Mouse (Mus musculus) kidney, adult 18-20 months (tissue): ENCODE data around the gene Pgm1.

Source experiments
- DNase-seq: peaks from one replicate; pipeline ENCODE4 v3.0.0; 2021

The Pgm1 gene

GRCm38 (mm10) chr4:99958084-99958815 is 29.0 kb downstream of the Pgm1 start:
- DNase-seq = no peak

DNA sequence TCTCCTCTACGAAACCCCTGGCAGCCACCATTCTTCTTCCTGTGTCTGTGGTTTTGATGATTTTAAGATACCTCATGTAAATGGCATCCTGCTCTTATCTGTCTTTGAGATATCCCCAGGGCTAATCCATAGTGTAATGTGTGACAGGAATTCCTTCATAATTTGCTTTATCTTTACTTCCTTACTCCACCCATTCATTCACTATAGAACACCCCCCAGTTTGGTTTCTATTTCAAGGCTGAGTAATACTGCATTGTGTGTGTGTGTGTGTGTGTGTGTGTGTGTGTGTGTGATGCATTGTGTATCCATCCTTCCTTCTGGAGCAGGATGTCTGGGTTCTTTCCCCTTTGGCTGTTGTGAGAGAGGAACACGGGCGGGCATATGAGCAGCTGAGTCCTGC is 30.1 kb downstream of the Pgm1 start:
- no peak for DNase-seq

DNA sequence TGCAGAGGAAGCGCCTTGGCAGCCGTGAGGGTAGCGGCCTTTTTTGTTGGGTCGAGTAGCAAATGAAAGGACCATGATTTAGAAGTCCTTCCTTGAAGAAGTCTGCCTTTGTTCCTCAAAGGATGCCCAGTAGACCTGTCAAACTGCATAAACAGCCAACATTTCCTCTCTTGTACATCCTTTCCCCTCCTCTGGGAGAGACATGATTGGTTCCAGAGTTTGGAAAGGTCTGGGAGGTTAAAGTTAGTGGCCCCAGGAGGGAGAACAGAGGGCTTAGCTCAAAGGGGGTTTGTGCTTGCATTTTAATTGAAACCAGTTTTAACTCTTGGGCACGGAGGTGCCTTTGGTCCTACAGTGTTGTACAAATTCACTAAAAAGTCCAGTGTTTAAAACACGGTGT is 37.3 kb downstream of the Pgm1 start:
- DNase-seq = no peak

DNA sequence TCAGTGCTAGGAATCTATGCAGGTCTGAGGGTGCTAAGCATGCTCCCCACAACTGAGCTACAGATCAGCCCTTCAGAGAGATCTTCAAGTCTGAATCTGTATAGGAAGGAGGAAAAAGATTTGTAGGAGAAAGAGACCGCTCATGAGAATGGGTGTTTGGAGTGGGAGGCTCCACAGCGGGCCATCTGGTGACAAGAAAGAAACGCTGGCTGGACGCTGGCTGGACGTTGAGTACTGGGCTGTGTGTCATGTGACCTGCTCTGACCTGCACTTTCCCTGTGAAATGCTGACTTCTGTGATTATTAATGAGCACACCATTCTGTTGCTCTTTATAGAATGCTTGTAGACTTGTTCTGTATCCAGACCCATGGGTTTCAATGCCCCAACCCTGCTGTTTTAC is 40.1 kb downstream of the Pgm1 start:
- DNase-seq = peak; percentile 43

DNA sequence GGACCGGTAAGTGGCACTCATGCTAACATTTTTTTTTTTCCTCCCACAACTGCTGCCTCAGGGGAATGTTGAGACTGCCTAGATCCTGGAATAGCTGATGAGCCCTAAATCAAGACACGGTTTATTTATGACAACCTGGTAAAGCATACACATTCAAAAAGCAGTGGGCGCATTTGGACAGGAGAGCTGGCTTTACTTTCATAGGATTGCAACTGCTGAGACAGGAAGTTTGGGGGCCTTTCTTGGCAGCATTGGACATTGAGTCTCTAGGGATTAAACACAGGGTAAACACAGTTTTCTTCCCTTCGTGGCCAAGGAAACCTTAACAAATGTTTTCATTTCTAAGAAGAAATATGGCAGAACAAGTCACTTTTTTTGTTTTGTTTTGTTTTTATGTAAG is 40.9 kb downstream of the Pgm1 start:
- DNase-seq = no peak

- no peak for DNase-seq
These were observed 43.7 kb downstream of the Pgm1 start for GRCm38 (mm10) chr4:99972886-99973285.

DNA sequence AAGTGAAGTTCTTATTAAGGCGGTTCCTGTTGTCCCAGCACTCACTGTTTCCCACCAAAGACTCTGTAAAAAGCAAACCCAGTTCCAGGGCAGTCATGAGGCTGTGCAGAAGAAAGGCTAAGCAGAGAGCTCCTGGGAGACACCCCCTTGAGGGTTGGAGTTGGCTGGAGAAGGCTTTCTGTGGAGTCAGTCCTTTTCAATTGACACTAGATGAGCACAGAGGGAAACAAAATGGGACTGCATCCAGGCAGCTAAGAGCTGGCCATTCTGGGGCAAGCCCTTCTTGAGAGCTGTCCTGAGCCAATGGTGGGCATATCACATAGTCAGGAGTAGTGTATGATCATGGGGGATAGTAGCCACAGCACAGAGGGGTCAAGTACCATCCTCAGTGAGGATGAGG is 44.7 kb downstream of the Pgm1 start:
- DNase-seq = no peak

DNA sequence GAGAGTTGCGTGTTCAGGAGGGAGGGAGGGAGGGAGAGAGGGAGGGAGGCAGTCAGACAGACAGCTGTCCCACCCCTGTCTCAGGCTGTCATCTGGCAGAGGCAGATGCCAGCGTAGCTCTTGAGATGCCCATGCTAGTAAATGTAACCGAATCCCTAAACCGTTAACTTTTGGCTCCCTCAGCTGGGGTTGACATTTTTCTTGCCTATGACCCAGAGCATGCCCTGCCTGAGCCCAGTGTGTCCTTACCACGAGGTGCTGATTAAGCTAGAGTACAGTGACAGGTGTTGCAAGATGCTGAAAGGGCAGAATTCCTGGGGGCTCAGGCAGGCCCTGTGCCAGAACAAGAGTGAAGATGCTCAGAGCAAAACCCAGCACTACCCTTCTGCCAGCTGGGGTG is 45.2 kb downstream of the Pgm1 start:
- DNase-seq = no peak

DNA sequence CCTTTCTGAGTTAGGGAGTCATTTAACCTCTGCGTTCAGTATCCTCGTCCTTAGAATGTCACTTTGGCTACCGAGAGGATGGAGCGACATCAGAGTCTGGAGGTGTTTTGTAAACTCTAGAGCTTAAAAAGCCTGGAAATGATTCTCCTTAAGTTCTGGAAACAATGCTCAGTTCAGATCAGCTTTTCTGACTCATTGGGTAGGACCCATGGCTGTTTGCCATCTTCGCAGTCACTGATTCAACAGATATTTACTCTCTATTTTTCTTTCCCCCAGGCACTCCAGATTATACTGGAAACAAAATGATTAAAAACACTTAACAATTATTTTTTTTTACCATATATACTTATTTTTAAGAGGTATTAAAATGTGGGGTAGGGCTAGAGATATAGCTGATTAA is 50.1 kb downstream of the Pgm1 start:
- no peak for DNase-seq

- DNase-seq = no peak
These were observed 52.0 kb downstream of the Pgm1 start for GRCm38 (mm10) chr4:99981216-99981615.

GRCm38 (mm10) chr4:99983652-99984368 is 54.6 kb downstream of the Pgm1 start:
- DNase-seq = no peak

DNA sequence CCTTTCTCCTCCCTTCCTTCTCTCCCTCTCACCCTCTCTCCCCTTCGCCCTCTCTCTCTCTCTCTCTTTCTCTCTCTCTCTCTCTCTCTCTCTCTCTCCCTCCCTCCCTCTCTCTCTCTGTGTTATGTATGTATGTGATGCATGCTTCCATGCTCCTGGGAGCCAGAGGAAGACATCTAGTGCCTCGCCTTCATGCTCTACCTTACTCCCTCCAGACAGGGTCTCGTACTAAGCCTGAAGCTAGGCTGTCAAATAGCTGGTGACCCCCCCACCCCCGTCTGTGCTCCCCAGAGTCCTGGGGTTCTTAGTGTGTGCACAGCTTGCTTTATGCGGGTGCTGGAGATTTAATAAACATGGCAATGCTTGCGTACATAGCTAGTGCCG is 55.1 kb downstream of the Pgm1 start:
- DNase-seq = no peak

DNA sequence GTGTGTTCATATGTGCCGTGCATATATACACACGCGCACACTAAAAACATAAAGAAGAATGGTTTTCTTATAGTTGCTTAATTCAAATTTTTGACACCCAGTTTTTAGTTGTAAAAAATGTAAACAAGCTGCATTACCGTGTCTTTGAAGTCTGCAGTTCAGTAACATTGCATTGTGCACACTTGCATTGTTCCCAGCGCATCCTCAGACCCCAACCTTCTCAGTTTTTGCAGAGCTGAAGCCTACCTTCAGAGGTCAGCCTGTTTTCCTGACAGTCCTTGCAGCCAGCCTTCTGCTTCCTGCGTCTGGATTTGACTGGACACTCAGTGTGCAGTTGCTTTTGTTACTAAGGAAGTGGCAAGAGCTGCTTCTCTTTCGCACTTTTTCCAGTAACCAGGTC is 55.9 kb downstream of the Pgm1 start:
- no peak for DNase-seq

DNA sequence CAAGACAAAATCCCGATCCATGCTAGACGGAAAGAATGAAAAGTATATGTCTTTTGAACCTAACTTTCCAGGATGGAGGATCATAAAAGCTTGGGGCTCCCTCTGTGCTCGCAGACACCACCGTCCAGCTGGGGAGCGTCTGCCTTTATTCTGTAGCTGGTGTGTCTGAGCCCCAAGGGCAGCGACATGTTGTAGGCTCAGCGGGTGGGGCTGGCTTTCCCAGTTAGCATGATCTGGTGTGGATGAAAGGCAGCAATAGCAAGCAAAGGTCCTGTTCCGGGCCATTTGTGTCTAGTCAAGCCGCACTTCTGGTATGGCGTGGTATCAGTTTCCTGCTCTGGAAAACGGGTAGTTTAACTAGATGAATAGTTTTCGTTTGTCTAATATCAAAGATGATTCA is 56.4 kb downstream of the Pgm1 start:
- DNase-seq = no peak

DNA sequence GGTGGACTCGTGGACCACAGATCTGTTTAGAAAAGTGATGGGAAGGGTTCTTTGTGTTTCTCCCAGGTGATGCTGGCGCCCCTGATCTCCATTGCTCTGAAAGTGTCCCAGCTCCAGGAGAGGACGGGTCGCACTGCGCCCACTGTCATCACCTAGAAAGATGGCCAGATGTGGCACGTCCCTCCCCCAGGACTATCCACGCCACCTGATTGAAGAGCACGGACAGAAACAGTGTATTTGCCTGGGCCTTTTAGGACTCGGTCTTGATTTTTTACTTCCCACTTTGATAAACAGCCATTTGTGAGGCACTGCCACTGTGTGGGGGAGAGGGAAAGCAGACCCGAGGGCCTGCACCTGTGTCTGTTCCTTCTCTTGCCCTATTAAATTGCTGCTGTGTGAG is 57.4 kb downstream of the Pgm1 start:
- no peak for DNase-seq

DNA sequence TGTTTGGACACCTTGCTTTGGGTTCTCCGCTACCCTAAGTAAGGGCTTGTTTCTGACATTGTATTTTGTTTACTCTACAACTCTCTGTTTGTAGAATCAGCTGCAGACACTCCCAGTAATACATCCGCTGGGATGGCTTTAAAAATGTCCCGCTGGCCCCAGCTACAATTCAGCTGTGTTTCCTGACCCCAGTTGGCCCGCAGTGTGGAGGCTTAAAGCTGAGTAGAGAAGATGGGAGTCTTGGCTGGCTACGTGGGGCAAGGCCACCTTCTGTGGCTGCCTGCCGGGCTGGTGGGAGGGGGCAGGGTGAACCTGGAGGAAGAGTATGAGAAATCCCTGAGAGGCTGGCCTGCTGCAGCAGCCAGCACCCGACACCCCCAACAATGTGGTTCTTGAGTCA is 59.6 kb downstream of the Pgm1 start:
- DNase-seq = no peak

DNA sequence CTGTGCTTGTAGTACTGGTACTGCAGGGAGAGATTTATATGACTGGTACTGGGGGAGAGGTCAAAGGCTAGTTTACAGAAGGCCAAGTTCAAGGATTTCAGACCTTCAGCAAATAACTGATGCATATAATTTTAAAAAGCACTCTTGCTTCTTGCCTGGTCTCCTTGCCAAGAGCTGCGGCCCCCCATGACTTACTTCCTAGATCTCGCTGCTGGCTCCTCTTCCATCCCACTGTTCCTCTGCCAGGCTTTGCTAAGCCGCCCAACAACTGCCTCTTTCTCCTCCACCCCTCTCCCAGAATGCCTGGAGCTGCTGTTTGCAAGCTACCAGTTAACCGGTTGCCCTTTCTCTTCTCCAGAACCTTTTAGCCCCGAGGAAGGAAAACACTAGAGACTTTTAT is 71.8 kb downstream of the Pgm1 start:
- DNase-seq = no peak

- DNase-seq = no peak
These were observed 72.6 kb downstream of the Pgm1 start for GRCm38 (mm10) chr4:100001806-100002205.

DNA sequence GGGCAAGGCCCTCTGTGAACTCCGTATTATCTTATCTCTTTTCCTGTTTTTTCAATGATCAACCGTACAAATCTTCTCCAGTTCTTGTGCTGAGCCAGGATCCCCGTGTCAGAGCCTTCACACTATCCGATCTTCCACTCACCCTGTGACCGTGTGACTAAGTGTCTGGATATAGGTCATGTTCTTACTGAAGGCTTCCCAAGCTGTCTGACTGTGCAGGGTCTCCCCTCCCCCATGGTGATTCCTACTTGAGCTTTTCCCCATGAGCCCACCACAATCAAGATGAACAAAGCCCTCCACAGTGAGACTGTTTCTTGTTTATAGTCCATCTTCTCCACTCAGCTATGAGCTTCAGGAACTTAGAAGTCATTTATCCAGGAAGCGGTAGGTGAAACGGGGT is 78.5 kb downstream of the Pgm1 start:
- no peak for DNase-seq

- peak; percentile 84 for DNase-seq
These were observed 79.3 kb downstream of the Pgm1 start for GRCm38 (mm10) chr4:100008371-100009090.

- DNase-seq = peak; percentile 52
These were observed 80.0 kb downstream of the Pgm1 start for GRCm38 (mm10) chr4:100009211-100009678.

DNA sequence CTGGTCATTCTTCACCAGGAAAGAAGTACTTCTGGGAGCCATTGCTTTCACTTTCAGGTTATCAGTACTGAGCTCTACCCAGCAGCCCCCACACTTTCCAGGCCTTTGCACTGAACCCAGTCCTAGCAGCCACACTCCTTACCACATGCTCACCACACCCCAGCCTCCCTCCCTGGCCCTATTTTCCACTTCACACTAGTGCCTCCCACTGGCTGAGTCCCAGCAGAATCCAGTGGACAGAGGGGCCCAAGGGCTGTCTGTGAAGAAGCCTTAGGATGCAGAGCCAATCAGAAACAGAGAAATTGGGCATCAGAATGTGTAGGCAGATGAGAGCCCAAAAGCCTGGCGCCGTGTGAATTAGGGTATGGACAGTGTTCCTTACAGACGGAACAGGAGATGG is 81.7 kb downstream of the Pgm1 start:
- DNase-seq = no peak

DNA sequence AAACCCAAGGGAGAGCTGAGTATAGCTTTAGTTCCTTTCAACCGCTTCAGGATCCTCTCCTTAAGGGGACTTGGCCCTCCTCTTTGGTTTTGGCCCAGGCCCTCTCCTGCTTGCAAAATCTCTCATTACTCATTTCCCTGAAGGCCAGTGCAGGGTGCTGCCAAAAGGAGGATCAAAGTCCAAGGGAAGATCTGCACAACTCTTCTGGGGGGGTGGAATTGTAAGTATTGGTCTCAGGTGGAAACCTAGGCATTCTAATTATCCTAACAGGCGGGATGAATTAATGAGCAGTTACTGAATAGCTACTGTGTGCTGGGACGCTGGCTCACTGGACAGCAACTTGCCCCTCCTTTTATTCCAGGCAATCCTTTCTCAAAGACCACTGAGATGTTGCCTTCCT is 82.3 kb downstream of the Pgm1 start:
- DNase-seq = peak; percentile 43
